Comparison of ENCODE assay signal across 25 mouse cellular contexts in the genomic region with DNA sequence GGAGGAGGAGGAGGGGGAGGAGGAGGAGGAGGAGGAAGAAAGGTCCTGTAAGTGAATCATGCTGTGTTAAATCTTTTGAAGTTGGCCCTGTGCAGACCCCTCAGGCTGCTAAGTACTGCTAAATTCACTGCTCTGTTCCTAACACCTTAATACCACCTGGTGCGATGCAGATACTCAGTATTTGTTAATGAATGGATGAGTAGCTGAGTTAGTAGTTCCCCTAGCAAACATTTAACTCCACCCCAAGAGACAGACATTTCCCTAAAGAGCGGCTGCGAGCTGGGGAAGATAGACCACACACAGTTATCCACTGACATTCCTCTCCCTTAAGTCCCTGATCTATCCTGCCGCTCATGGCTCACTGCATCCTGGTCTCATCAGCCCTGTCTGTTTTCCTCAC. TPM values are rescaled to one million over a fixed set of nuclear protein-coding genes. Genes with fewer than 3 reads are reported as not detected.
"Had no signal": no experiment of that assay in that cellular context is flagged by ENCODE, and none has a peak within 500 bp of the region (broad histone marks: within the 10 kb centered on the region; RNA-seq: fewer than 3 reads in every experiment).

No protein-coding gene starts in this region.

- H3K4me1 ChIP-seq: limb, embryonic 12.5 days; limb, embryonic 15.5 days; neural tube, embryonic 12.5 days; neural tube, embryonic 15.5 days had no signal

- H3K9ac ChIP-seq: kidney, embryonic 15.5 days; limb, embryonic 12.5 days; limb, embryonic 15.5 days; liver, embryonic 14.5 days; liver, postnatal 0 days; lung, embryonic 14.5 days; neural tube, embryonic 12.5 days; neural tube, embryonic 15.5 days had no signal

- H3K4me2 ChIP-seq: limb, embryonic 12.5 days; limb, embryonic 15.5 days; liver, embryonic 11.5 days; lung, embryonic 14.5 days; midbrain, embryonic 11.5 days; neural tube, embryonic 12.5 days; neural tube, embryonic 15.5 days had no signal

- H3K9me3 ChIP-seq: kidney, embryonic 15.5 days; limb, embryonic 12.5 days; limb, embryonic 15.5 days; neural tube, embryonic 12.5 days; neural tube, embryonic 15.5 days had no signal

- ATAC-seq: intestine, postnatal 0 days; liver, postnatal 0 days; lung, postnatal 0 days had no signal

- H3K36me3 ChIP-seq: kidney, embryonic 15.5 days; limb, embryonic 12.5 days; limb, embryonic 15.5 days; neural tube, embryonic 12.5 days; neural tube, embryonic 15.5 days had no signal

- H3K27me3 ChIP-seq: kidney, embryonic 15.5 days; neural tube, embryonic 12.5 days; neural tube, embryonic 15.5 days had no signal

- H3K27ac ChIP-seq: kidney, embryonic 15.5 days; limb, embryonic 12.5 days; limb, embryonic 15.5 days; liver, embryonic 14.5 days; macrophage; neural tube, embryonic 12.5 days; neural tube, embryonic 15.5 days; stomach, postnatal 0 days had no signal

- H3K4me3 ChIP-seq: kidney, embryonic 15.5 days; limb, embryonic 12.5 days; limb, embryonic 15.5 days; neural tube, embryonic 12.5 days; neural tube, embryonic 15.5 days had no signal

- DNase-seq: kidney, adult 8-10 months; kidney, postnatal 10 days; kidney, postnatal 36 days; left cerebral cortex, postnatal 4 days; liver, postnatal 0 days; lung, embryonic 14.5 days; midbrain, embryonic 14.5 days; thymus, adult 2 months; thymus, postnatal 25 days had no signal

RNA-seq across cellular contexts. Expression of a gene that starts 40.7 kb away (rescaled TPM):
- total RNA-seq: left cerebral cortex, adult 8-10 months; left cerebral cortex, postnatal 14 days had no signal
- polyA plus RNA-seq: lung, postnatal 0 days; macrophage; midbrain, embryonic 14.5 days had no signal

RNA-seq across cellular contexts. Expression of a gene that starts 54.1 kb away (rescaled TPM):
- total RNA-seq: left cerebral cortex, postnatal 14 days; left cerebral cortex, postnatal 4 days; megakaryocyte-erythroid progenitor cell, adult 5-6 weeks had no signal
- polyA plus RNA-seq: limb, embryonic 12.5 days; liver, embryonic 14.5 days; lung, embryonic 14.5 days; lung, postnatal 0 days; midbrain, embryonic 11.5 days; stomach, embryonic 14.5 days; stomach, postnatal 0 days had no signal
